Mouse (Mus musculus) spleen, adult 10 weeks (tissue): ENCODE data around the gene Recql. TPM values are rescaled to one million over a fixed set of nuclear protein-coding genes. Genes with fewer than 3 reads are reported as not detected.

Source experiments
- polyA plus RNA-seq: library from polyadenylated mRNA; stranded (reverse); fragments of 350-450 nt; fragmentation: Illumina TruSeq; extraction: RNeasy Lipid Tissue Mini Kit (QIAGEN cat#74804); gene quantifications from one replicate; pipeline ENCODE4 v1.2.3, GENCODE M21; 2015; ENCODE audit warnings: low replicate concordance; ENCODE audit not compliant: insufficient read depth

Gene Recql
- polyA plus RNA-seq: 80.6 TPM

GRCm38 (mm10) chr6:142387011-142387754 lies at the start of gene Recql, which contains the start of gene Golt1b:
Gene Recql (minus strand): TSS chr6:142387087.
Gene Golt1b (plus strand): TSS chr6:142387221.

GRCm38 (mm10) chr6:142412906-142413491 lies 26.1 kb upstream of the Recql start, which contains the start of gene Spx:
Gene Spx (plus strand): TSS chr6:142413441.

GRCm38 (mm10) chr6:142345440-142346038 lies 41.3 kb downstream of the Recql start, which contains the start of gene Pyroxd1:
Gene Pyroxd1 (plus strand): TSS chr6:142345654.

GRCm38 (mm10) chr6:142322881-142323280 lies 64.0 kb downstream of the Recql start, which contains the start of gene Slco1a5:
Gene Slco1a5 (minus strand): TSS chr6:142322981.

Other genes with a start within 250 kb of the Recql start
- not detected for gene Slco1a6, start 178.6 kb downstream of the Recql start, polyA plus RNA-seq
- gene Iapp, start 88.7 kb downstream of the Recql start, polyA plus RNA-seq: not detected
- 0.12 TPM for gene Slco1a5, start 64.1 kb downstream of the Recql start, polyA plus RNA-seq
- 24.1 TPM for gene Pyroxd1, start 41.4 kb downstream of the Recql start, polyA plus RNA-seq
- 27.0 TPM for gene Golt1b, start 134 bp upstream of the Recql start, polyA plus RNA-seq
- gene Spx, start 26.4 kb upstream of the Recql start, polyA plus RNA-seq: 2.8 TPM
- not detected for gene Gys2, start 86.0 kb upstream of the Recql start, polyA plus RNA-seq
- 12.0 TPM for gene Ldhb, start 120.9 kb upstream of the Recql start, polyA plus RNA-seq
- gene Kcnj8, start 184.5 kb upstream of the Recql start, polyA plus RNA-seq: 14.1 TPM